Mouse (Mus musculus): Measurements from ENCODE around the gene Adcy6.
"Not testable (repeated sequence)": the region's sequence is repeated elsewhere in the genome, so short reads cannot be mapped to it uniquely, and the experiment has no call there.

Gene Adcy6

GRCm38 (mm10) chr15:98596609-98597008, 13.3 kb downstream of the Adcy6 start:
- DNase-seq = no peak

GRCm38 (mm10) chr15:98595049-98595448, 14.8 kb downstream of the Adcy6 start:
- DNase-seq = no peak

GRCm38 (mm10) chr15:98594193-98594592, 15.7 kb downstream of the Adcy6 start:
- peak; percentile 57 for DNase-seq

GRCm38 (mm10) chr15:98591396-98591795, 18.5 kb downstream of the Adcy6 start:
- no peak for DNase-seq

GRCm38 (mm10) chr15:98589640-98590336, 20.1 kb downstream of the Adcy6 start:
- DNase-seq = no peak

- DNase-seq = no peak
Observed at GRCm38 (mm10) chr15:98587751-98588150, 22.1 kb downstream of the Adcy6 start.

GRCm38 (mm10) chr15:98586141-98586540, 23.7 kb downstream of the Adcy6 start:
- not testable (repeated sequence) for DNase-seq

GRCm38 (mm10) chr15:98585421-98585820, 24.5 kb downstream of the Adcy6 start:
- DNase-seq = no peak

- no peak for DNase-seq
Observed at GRCm38 (mm10) chr15:98582996-98583395, 26.9 kb downstream of the Adcy6 start.

GRCm38 (mm10) chr15:98582410-98582809, 27.5 kb downstream of the Adcy6 start:
- DNase-seq = peak; percentile 60

- peak; percentile 65 for DNase-seq
Observed at GRCm38 (mm10) chr15:98579795-98580464, 29.9 kb downstream of the Adcy6 start.

- DNase-seq = no peak
Observed at GRCm38 (mm10) chr15:98579310-98579709, 30.6 kb downstream of the Adcy6 start.

GRCm38 (mm10) chr15:98573293-98573692, 36.6 kb downstream of the Adcy6 start:
- DNase-seq = no peak

- DNase-seq = no peak
Observed at GRCm38 (mm10) chr15:98570873-98571538, 38.9 kb downstream of the Adcy6 start, which contains the start of the genes Ccnt1 and 4930415O20Rik. Gene Ccnt1 (minus strand): TSS chr15:98570923. Gene 4930415O20Rik (plus strand): TSS chr15:98571004.

GRCm38 (mm10) chr15:98569795-98570365, 40.0 kb downstream of the Adcy6 start:
- DNase-seq = no peak

GRCm38 (mm10) chr15:98569216-98569615, 40.7 kb downstream of the Adcy6 start:
- DNase-seq = no peak

- DNase-seq = no peak
Observed at GRCm38 (mm10) chr15:98568256-98569033, 41.4 kb downstream of the Adcy6 start.

- peak; percentile 99 for DNase-seq
Observed at GRCm38 (mm10) chr15:98567278-98568134, 42.4 kb downstream of the Adcy6 start.

- DNase-seq = no peak
Observed at GRCm38 (mm10) chr15:98566973-98567277, 43.0 kb downstream of the Adcy6 start.

- no peak for DNase-seq
Observed at GRCm38 (mm10) chr15:98557186-98557585, 52.7 kb downstream of the Adcy6 start.

- no peak for DNase-seq
Observed at GRCm38 (mm10) chr15:98555881-98556280, 54.0 kb downstream of the Adcy6 start.

GRCm38 (mm10) chr15:98552758-98553157, 57.1 kb downstream of the Adcy6 start:
- no peak for DNase-seq
